ENCODE assay signal across 9 mouse cellular contexts in genomic region chrX:77487922-77488799, GRCm38 (mm10). TPM values are rescaled to one million over a fixed set of nuclear protein-coding genes. Genes with fewer than 3 reads are reported as not detected.
A peak's percentile ranks its signal among the peaks of the same experiment; 100 is the strongest.
DNase-seq lines count a peak whose midpoint lies in the region; ATAC-seq and TF ChIP-seq lines count a peak whose summit lies in the region.
"Had no signal": no experiment of that assay in that cellular context is flagged by ENCODE, and none has a peak within 500 bp of the region (broad histone marks: within the 10 kb centered on the region; RNA-seq: fewer than 3 reads in every experiment).

No protein-coding gene starts in this region.

- H3K4me2 ChIP-seq in hindbrain, embryonic 13.5 days, result no peak overlapping the region

- peaks cover 3% of the 10 kb centered on the region; the same call in 1 of the 2 replicates for H3K4me1 ChIP-seq in hindbrain, embryonic 13.5 days (replicated peaks)
- H3K4me1 ChIP-seq in hindbrain, embryonic 10.5 days (replicated peaks), result no peaks in the 10 kb centered on the region
- no peaks in the 10 kb centered on the region for H3K4me1 ChIP-seq in thymus, adult 2 months (replicated peaks; ENCODE audit: control insufficient read depth, insufficient read depth, low read length)

- 57% methylated on average over 7 of the region's 7 CpGs for WGBS in hindbrain, embryonic 13.5 days
- WGBS in hindbrain, embryonic 10.5 days, result 79% methylated on average over 7 of the region's 7 CpGs
- 93% methylated on average over 7 of the region's 7 CpGs for whole genome bisulfite sequencing in thymus, adult 2 months

- H3K9ac ChIP-seq in hindbrain, embryonic 13.5 days, result no peak overlapping the region

- intact Hi-C loops in heart, postnatal 25 days (cut with DNase I), result no loop called here

- H3K27ac ChIP-seq in hindbrain, embryonic 13.5 days, result peak overlapping the region; percentile 62; the same call in 1 of the 2 replicates
- H3K27ac ChIP-seq in hindbrain, embryonic 10.5 days, result no peak overlapping the region
- H3K27ac ChIP-seq in thymus, adult 2 months (ENCODE audit: control insufficient read depth, insufficient read depth, low read length), result no peak overlapping the region

- no peaks in the 10 kb centered on the region for H3K9me3 ChIP-seq in hindbrain, embryonic 13.5 days
- H3K9me3 ChIP-seq in hindbrain, embryonic 10.5 days, result no peaks in the 10 kb centered on the region

- no peaks in the 10 kb centered on the region for H3K36me3 ChIP-seq in hindbrain, embryonic 13.5 days
- H3K36me3 ChIP-seq in hindbrain, embryonic 10.5 days, result no peaks in the 10 kb centered on the region
- no peaks in the 10 kb centered on the region for H3K36me3 ChIP-seq in thymus, adult 2 months (ENCODE audit: control insufficient read depth, insufficient read depth, low read length)

- no peak overlapping the region for H3K4me3 ChIP-seq in hindbrain, embryonic 13.5 days
- no peak overlapping the region for H3K4me3 ChIP-seq in hindbrain, embryonic 10.5 days
- no peak overlapping the region for H3K4me3 ChIP-seq in thymus, adult 2 months (ENCODE audit: control insufficient read depth, insufficient read depth, low read length)

- peak; percentile 32 for ATAC-seq in hindbrain, embryonic 13.5 days (ENCODE audit: low FRiP score)
- no peak for ATAC-seq in megakaryocyte-erythroid progenitor cell, adult 5-6 weeks (replicated peaks; ENCODE audit: low FRiP score, low TSS enrichment, poor library complexity, severe bottlenecking)
- ATAC-seq: Patski had no signal

- DNase-seq in hindbrain, embryonic 10.5 days (ENCODE audit: low spot score), result no peak
- DNase-seq in urinary bladder, postnatal 14 days (ENCODE audit: low spot score), result peak; percentile 4
- DNase-seq in urinary bladder, adult 2 months (ENCODE audit: low spot score), result no peak
- DNase-seq in heart, postnatal 25 days (ENCODE audit: low spot score), result peak; percentile 5
- DNase-seq in thymus, adult 2 months, result no peak
- no peak for DNase-seq in T-cell, adult 2 months (ENCODE audit: low spot score)

- no peak for TF ChIP-seq POLR2A in thymus, adult 2 months (IDR thresholded peaks at IDR 0.05; ENCODE audit: control insufficient read depth, extremely low read depth, insufficient read depth, low read length, poor library complexity)

- H3K27me3 ChIP-seq in hindbrain, embryonic 13.5 days, result no peaks in the 10 kb centered on the region
- no peaks in the 10 kb centered on the region for H3K27me3 ChIP-seq in hindbrain, embryonic 10.5 days (ENCODE audit: insufficient read depth, poor library complexity, severe bottlenecking)
- no peaks in the 10 kb centered on the region for H3K27me3 ChIP-seq in thymus, adult 2 months (ENCODE audit: control insufficient read depth, insufficient read depth, low read length)

- no peak for TF ChIP-seq CTCF in thymus, adult 2 months (IDR thresholded peaks at IDR 0.05; ENCODE audit: borderline replicate concordance, control insufficient read depth, extremely low read depth, insufficient read depth, low read length, poor library complexity)

RNA-seq across cellular contexts. Expression of gene Tbl1x, which starts 22.7 kb away (rescaled TPM):
- 44.0 and 46.0 TPM in 2 replicates for polyA plus RNA-seq in hindbrain, embryonic 13.5 days (2015; fragmentation: Nextera tagmentation; extraction: Ambion mirVana)
- polyA plus RNA-seq in hindbrain, embryonic 10.5 days (2016; fragmentation: Nextera tagmentation; extraction: Ambion mirVana), result 46.4 and 65.0 TPM in 2 replicates
- polyA plus RNA-seq in urinary bladder, adult 2 months (2012; rRNA removed), result 37.2 and 44.1 TPM in 2 replicates
- 10 to 100 TPM; 30.7 to 34.4 TPM for total RNA-seq in heart, postnatal 25 days (2021)
- total RNA-seq in megakaryocyte-erythroid progenitor cell, adult 5-6 weeks (2014; fragmentation: Nextera tagmentation), result 46.7 and 50.3 TPM in 2 replicates
- 36.5 and 43.7 TPM in 2 replicates for total RNA-seq in megakaryocyte-erythroid progenitor cell, adult 5-6 weeks (2017)
- polyA plus RNA-seq in thymus, adult 2 months (2012; rRNA removed), result 30.0 TPM in 2 replicates

Comparison
In these comparisons a context has a peak if more than half of its experiments do, and no peak if none do; other contexts are left out.
1. DNase-seq: peak in urinary bladder, postnatal 14 days (single experiment) and heart, postnatal 25 days (single experiment); none in hindbrain, embryonic 10.5 days (single experiment), urinary bladder, adult 2 months (single experiment), thymus, adult 2 months (single experiment) and T-cell, adult 2 months (single experiment).